ENCODE assay signal across 8 mouse cellular contexts in genomic region chr3:85641751-85642150, GRCm38 (mm10).
"Had no signal": no experiment of that assay in that cellular context is flagged by ENCODE, and none has a peak within 500 bp of the region (broad histone marks: within the 10 kb centered on the region; RNA-seq: fewer than 3 reads in every experiment).

No protein-coding gene starts in this region.

- H3K27ac ChIP-seq: limb, embryonic 12.5 days; liver, embryonic 14.5 days; midbrain, embryonic 12.5 days had no signal

- DNase-seq: kidney, postnatal 10 days; lung, adult 18-20 months; right cerebral cortex, postnatal 14 days; thymus, adult 18-20 months; thymus, postnatal 14 days had no signal

- H3K9ac ChIP-seq: limb, embryonic 12.5 days; liver, embryonic 14.5 days; midbrain, embryonic 12.5 days had no signal

- H3K4me2 ChIP-seq: limb, embryonic 12.5 days; midbrain, embryonic 12.5 days had no signal

- H3K4me1 ChIP-seq: limb, embryonic 12.5 days; midbrain, embryonic 12.5 days had no signal

- H3K27me3 ChIP-seq: limb, embryonic 12.5 days; midbrain, embryonic 12.5 days had no signal

- H3K4me3 ChIP-seq: limb, embryonic 12.5 days; midbrain, embryonic 12.5 days had no signal

- H3K9me3 ChIP-seq: limb, embryonic 12.5 days; midbrain, embryonic 12.5 days had no signal
